Mouse (Mus musculus) telencephalon, adult 2 months (tissue): ENCODE measurements at regions not wholly inside any gene's neighbourhood (a gene's known extent, or its start where the extent isn't known, plus 50 kb on each side); places are given as distances from the start of the nearest gene placed in this dataset.
"Not testable (repeated sequence)": the region's sequence is repeated elsewhere in the genome, so short reads cannot be mapped to it uniquely, and the experiment has no call there.

Experiments used
- DNase-seq: peaks from one replicate; pipeline ENCODE4 v3.0.0-alpha.2; 2011; ENCODE audit warnings: low read depth, low spot score

DNA sequence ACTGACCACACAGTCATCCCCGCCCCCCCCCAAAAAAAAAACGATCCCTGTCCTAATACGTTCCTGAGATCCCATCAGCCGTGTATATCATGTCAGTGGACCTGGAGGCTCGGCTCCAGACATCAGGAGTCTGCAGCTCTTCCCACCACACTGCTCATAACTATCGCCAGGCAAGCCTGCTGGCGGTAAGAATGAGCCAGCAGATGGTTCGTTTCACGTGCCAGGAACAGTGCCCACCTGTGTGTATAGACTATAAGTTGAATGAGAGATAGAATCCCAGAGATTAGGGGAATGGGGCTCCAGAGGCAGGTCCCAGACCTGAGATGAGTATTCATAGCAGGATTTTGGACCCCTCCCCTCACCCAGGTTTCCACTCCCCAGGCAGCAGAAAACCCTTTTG is 144.2 kb upstream of the A430005L14Rik start:
- no peak for DNase-seq

DNA sequence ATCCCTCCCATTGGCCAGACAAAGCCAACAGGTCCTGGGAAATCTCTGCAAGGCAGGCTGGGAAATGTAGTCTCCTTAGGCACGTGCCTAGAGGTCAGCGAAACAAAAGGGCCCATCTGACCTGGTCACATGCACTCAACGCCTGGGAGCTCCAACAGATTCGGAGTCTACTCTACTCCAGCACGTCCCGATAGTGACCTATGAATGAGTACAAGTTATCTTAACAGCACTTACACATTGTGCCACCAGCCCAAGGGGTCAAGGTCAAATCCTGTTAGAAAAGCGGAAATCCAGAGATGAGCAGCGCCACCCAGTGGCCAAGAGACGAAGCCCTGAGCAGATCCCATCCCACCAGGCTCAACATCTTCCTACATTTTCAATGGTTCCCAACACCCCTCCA is 129.1 kb upstream of the A430005L14Rik start:
- no peak for DNase-seq

DNA sequence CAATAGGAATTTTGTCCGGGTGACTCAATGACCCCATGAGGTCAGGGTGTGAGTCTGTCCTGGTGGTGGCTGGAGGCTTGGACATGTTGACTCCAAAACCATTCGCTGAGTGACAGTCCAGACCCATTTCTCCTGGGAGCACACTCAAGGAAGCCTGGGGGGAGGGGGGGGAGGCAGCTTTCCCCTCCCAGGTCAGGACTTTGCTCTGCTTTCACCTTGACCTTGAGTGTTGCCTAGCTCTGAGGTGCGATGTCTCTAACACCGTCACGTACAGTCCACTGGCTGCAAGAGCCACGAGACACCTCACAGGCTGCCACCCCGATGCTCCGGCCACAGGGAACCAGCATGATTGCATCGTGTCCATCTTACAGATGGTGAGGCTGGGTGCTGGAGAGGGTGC is 127.3 kb upstream of the A430005L14Rik start:
- no peak for DNase-seq

DNA sequence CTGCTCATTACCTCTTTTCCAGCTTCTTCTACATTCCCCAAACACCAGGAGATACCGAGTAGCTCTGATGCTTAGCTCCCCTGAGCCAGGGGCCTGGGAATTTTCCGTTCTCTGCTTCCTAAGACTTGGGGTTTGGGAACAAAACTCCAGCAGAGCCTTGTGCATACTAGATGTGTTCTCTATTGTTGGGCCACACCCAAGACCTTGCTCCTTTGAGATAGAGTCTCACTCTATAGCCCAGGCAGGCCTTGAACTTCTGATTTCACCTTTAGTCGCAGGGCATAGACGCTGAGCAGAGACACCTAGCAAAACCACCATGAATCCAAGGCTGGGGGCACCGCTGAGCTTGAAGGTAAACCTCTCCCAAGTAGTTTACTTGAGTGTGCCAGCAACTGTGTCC is 126.5 kb upstream of the A430005L14Rik start:
- DNase-seq = no peak

DNA sequence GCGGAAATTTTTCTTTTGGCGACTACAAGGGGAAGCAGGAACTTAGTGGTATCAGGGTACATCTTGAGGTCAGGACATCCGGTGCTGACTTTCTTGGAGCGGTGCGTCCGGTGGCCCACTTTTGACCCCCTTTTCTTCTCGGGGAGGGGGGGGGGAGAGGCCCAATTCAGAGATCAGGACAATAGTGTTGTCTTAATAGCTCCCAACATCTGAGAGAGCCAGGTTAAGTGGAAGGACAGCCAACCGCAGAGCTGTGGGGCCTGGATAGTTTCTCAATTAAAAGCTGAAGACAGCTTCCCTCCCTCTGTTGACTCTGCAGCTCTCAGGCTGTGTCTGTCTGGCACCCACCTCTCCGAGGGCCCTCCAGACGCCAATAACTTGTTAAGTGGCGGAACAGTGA is 125.8 kb upstream of the A430005L14Rik start:
- not testable (repeated sequence) for DNase-seq

DNA sequence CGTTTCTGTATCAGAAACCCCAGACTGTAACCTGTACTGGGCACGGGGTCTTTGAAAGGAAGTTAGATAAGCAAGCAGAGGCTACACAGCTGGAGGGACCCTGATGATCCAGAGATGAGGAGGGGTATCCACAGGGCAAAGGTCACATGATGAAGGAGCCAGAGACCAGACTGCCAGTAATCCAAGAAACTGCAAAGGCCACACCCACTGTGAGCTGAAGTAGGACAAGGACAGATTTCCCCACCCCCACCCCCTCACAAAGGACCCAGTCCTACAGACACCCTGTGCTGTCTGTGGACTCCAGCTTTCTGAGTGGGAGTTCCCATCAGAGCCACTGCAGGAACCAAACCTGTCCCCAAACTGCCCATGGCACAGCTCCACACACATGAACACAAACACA is 124.9 kb upstream of the A430005L14Rik start:
- no peak for DNase-seq

DNA sequence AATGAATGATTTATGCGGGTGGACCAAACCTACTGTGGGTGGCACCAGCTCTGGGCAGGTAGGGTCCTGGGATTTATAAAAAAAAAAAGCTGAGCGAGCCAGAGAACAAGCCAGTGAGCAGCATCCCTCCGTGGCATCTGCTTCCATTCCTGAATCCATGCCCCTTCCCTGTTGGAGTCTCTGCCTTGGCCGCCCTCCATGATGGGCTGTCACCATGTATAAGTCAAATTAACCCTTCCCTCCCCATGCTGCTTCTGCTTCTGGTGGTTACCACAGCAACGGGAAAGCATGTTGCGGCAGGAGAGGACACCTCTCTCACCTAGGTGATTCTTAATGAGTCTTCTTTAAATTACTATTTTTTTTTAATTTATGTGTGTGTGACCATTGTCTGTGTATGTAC is 112.3 kb upstream of the A430005L14Rik start:
- DNase-seq = no peak

DNA sequence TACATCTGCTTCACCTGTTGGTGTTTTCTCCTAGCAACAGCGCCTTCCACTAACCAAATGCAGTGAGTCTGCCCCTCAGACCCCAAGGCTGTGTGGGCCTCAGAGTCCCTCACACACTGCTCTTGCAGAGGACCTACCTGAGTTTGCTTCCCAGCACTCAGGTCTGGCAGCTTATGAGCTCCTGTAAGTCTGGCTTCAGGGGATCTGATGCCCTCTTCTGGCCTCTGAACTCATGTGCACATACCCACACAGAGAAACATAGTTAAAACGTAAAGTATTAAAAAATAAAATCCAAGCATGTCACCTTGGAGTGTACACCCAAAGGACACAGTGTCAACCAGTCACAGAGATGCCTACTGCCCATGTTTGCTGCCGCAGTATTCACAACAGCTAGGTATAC is 108.8 kb upstream of the A430005L14Rik start:
- no peak for DNase-seq

DNA sequence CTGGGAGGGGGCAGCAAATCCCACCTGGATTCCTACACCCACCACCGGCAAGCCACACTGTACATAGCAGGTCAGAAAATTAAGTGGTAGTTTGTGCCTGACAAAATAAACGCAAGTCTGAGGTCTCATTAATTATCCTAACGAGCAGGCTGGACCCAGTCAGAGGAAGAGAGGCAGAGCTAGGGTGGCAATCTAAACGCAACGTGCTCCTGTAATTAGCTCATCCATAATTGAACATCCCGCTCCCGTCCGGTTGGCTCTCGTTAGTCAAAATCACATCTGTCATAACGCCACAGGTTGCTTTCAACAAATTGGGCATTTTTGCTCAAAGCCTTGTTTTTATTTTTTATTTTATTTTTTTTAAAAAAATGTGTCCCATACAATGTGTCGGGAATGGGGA is 106.9 kb upstream of the A430005L14Rik start:
- DNase-seq = no peak

DNA sequence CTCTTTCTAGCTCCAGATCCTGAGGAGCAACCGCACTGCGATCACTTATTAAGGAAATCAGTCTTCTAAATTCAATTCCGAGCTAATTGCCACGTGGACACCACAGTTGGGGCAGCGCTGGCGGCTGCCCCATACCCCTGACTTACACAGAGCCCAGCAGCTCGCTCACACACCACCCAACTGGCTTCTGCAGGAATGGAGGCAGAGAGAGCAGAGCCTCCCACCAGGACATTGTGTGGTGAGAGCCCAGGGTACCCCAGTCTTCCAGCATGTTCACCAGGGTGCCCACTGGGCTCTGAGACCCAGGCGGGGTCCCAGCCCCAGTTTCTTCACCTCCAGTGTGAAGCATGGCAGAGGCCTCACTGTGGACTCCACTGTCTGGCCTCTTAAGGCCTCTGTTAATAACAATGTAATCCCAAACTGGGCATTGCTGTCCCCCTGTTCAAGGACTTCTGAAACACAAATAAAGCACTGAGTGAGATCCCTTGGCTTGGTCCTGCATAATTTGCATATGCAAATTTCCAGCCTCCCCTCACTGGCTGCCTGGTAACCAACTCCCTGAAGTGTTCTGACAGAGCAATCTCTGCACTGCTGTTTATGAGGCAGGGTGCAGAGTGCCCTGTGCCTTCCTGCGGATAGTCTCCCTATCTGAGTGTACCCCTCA is 102.8 kb upstream of the A430005L14Rik start:
- no peak for DNase-seq

DNA sequence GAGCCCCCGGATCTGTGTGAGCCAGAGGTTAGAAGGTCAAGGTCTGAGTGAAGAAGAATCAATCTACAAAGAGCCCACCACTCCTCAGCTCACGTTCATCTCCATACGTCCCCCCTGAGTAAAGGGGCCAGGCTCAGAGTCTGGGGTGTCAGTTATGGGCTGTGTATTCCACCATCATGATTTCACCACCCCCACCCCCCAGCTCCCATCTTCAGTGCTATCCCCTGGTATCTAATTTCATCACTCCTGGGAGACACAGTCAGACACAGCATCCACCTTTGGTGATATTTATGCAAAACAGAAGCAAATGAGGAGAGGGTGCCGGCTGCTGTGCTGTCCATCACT is 102.3 kb upstream of the A430005L14Rik start:
- no peak for DNase-seq

DNA sequence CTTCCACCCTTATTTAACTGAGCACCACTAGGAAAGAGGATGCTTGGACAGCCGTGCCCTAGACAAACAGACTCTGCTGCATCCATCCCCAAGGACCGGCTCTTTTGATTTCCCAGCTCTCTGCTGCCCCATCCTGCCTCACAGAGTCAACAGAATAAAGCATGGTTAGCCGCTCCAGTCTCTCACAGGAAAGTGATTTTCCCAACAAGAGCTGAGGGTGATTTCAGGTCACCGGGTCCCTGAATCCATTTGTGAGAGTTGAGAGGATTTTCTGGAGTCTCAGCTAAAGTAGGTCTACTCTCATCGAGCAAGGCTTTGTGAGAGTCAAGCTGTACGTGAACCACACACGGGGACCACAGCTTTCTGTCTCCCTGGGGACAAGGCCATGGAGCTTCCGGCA is 95.6 kb upstream of the A430005L14Rik start:
- peak; percentile 6 for DNase-seq

DNA sequence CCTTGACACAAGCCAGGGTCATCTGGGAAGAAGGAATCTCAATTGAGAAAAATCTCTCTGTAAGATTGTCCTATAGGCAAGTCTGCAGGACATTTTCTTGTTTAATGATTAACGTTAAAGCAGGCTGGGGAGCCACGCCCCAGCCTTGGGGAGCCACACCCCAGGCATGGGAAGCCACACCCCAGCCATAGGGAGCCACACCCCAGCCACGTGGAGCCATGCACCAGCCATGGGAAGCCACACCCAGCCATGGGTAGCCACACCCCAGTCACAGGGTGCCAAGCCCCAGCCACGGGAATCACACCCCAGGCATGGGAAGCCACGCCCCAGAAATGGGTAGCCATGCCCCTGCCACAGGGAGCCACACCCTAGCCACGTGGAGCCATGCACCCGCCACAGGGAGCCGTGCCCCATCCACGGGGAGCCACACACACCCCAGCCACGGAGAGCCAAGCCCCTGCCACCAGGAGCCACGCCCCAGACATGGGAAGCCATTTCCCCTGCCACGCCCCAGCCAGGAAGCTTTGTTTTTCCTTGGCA is 94.8 kb upstream of the A430005L14Rik start:
- DNase-seq = no peak

DNA sequence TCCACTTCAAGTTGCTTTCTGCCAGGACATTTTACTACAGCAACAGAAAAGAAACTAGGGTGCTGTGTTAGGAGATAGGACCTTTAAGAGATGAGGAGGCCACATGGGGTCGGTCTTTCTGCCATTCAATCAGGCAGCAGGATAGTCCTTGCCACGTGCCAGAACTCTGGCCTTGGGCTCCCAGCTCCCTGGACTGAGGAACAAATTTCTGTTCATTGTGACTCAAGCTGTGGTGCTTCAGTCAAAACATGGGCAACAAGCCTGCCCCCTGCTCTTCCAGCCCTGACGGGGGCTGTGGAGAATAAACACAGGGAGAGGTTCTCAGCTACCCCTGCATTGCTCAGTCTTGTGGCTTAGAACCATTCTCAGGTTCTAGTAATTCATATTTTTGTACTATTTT is 84.7 kb upstream of the A430005L14Rik start:
- no peak for DNase-seq

DNA sequence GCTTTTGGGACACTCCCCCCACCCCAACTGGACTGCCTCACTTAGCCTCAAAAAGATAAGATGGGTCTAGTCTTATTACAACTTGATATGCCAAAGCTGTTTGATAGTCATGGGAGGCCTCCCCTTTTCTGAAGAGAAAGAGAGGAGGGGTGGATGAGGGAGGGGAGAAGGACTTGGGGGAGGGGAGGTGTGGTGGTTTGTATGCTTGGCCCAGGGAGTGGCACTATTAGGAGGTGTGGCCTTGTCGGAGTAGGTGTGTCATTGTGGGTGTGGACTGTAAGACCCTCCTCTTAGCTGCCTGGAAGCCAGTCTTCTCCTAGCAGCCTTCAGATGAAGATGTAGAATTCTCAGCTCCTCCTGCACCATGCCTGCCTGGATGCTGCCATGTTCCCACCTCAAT is 82.0 kb upstream of the A430005L14Rik start:
- not testable (repeated sequence) for DNase-seq

DNA sequence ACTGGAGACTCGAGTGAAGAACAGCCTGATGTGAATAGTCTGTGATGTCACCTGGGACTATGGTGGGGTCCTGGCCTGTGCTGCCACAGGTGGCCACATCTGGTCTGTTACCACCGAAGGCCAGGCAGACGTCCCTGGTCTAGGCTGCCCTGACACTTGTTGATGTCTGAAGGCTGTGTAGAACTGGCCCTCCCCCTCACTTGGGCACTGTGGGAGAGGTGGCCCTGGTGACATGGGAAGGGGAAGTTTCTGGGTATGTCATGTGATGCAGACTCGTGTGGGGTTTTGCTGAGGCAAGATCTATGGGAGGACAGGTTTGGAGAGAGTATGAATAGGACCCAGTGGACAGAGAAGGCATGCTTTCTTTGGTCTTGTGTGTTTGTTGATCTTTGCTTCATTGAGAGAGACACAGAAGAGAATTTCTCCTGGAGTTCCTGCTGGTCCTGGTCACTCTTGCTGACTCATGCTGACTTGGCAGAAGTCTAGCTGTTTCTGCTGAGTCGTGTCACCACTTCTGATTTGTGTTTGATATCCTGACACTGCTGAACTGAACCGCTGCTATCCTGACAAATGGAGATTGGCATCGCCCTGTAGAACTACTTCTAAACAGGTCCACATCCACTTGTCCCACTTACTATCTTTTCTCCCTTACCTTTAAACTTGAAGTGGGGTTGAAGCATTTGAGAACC is 79.9 kb upstream of the A430005L14Rik start:
- DNase-seq = no peak

DNA sequence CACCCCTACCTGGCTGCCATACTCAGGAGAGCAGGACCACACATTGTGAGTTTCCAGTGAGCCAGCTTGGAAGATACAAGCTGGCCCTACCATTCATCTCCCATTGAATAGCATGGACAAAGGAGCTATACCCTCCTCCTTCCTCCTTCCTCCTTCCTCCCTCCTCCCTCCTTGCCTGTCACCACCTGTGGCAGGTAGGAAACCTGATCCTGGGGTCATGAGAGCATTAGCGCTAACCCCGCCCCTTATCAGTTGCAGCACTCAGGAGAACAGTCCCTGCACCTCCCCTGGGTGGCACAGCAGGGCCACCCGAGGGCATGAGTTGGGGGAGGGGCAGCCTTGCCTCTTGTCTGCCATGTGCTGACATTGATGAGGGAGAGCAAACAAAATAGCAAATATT is 74.0 kb upstream of the A430005L14Rik start:
- DNase-seq = no peak

DNA sequence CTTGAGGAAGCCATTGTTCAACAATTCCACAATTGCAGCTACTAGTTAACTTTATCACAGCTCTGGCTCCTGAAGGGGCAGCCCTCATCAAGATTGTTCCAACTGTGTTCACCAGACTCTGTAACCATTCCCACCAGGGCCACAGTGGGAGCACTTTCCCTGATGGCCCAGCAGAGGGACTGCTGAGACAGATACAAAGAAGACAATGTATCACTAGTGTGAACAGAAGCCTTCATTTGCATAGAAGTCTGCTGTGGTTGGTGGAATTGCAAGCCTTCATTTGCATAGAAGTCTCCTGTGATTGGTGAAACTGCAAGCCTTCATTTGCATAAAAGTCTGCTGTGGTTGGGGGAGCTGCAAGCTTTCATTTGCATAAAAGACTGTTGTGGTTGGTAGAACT is 73.0 kb upstream of the A430005L14Rik start:
- DNase-seq = no peak

DNA sequence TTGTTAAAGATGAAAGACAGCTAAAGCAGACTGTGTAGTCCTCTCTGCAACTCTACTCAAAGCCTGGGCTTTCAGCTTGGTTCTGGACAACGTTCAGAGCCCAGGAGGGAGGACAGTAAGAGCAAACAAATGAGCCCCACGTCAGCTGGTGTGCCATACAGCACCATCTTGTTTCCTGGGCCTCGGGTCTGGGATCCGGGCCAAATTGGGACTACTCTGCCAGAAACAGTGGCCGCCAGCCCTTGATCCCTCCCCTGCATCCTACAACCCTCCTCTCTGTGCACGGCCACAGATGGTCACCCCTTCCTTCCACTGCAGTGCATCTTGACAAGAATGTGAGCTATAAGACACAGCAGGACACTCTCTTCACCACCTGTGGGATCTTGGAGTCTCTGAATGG is 71.2 kb upstream of the A430005L14Rik start:
- DNase-seq = no peak

DNA sequence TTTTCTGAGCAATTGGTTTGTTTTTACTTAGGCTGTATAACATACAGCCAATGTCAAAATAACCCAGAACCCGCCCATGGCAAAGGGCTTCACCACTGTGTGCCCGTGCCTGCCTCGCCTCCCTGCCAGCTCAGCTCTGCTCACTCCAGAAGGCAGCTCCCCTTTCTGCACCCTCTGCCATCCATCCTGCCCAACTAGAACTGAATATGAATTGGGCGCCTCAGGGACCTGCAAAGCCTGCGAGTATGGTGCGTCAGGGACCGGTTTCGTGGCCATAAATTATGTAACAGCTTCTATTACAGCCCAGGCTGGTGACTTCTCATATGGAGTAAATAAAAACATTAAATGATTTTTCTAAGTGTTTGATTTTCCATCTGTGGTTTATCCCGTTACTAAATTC is 66.9 kb upstream of the A430005L14Rik start:
- no peak for DNase-seq

DNA sequence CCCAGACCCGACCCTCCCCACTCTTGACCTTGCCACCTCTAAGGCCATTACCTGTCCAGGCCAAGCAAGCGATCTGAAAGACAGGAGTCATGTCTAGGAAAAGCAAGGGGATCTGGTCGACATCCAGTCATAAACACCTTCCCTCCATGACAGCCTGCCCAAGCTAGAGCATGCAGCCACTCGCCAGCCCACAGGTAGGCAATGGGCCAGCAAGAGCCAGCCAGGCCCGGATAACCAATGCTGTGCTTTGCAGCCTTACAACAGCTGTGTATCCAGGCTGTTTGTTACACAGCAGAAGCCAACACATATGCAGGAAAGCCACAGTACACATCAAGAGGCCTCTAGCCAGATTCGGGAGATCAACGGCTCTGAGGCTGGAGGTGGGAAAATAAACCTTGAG is 57.3 kb upstream of the A430005L14Rik start:
- DNase-seq = no peak

DNA sequence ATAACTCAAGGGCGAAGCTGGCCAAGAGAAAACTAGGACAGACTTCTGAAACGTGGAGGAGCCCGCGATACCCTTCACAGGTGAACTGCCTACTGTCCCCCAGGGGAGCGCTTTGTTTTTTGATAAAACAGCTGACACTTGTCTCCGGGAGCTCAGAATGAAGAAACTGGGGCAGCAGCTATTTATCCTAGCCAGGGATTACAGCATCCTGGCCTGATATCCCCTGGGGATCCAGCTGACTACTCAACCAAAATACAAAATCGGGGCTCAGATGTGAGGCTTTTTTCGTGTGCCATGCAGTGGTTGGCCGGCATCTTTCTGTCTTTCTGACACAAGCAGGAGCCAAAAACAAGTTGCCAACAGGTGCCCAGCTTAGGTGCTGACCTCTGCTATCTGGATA is 52.0 kb upstream of the A430005L14Rik start:
- no peak for DNase-seq

DNA sequence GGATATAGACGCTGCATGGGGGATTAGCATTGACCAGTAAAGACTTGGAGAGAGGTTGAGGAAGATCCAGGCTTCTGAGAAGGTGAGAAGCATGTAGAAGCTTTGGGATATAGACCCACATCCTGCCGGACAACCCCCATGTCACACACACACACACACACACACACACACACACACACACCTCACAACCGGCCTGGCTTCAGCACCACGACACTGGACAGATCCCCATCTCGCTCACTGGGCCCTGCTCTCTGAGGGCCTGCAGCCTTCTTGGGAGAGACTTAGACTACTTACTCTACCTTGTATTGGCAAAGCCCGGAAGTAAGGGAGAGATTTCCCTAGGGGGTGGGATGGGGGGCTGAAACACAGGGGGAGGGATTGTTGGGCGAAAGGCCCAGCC is 51.5 kb upstream of the A430005L14Rik start:
- DNase-seq = no peak
